Mouse (Mus musculus): ENCODE measurements around the gene Astn2. TPM values are rescaled to one million over a fixed set of nuclear protein-coding genes. Genes with fewer than 3 reads are reported as not detected.

The Astn2 gene
- polyA plus RNA-seq, 1 experiment from 2014 or later: 0.14 TPM

GRCm38 (mm10) chr4:66158714-66159113 is 245.7 kb downstream of the Astn2 start:
- H3K9ac ChIP-seq (ENCODE audit: low read length): no peak overlapping the region
- no peaks in the 10 kb centered on the region for H3K27me3 ChIP-seq (ENCODE audit: control insufficient read depth, insufficient read depth, low read length)
- ATAC-seq (replicated peaks; ENCODE audit: extremely low read depth, insufficient read depth, low FRiP score): no peak
- no peaks in the 10 kb centered on the region for H3K4me1 ChIP-seq (ENCODE audit: control insufficient read depth, insufficient read depth, low read length)
- no peaks in the 10 kb centered on the region for H3K9me3 ChIP-seq (replicated peaks; ENCODE audit: control insufficient read depth, low read length)
- no peak overlapping the region for H3K4me3 ChIP-seq (ENCODE audit: low read length)
- H3K36me3 ChIP-seq (ENCODE audit: control insufficient read depth, insufficient read depth): no peaks in the 10 kb centered on the region
- H3K4me2 ChIP-seq (ENCODE audit: low read depth, low read length): no peak overlapping the region
- 83% methylated on average over 3 of the region's 3 CpGs for WGBS
- no peak overlapping the region for H3K27ac ChIP-seq (ENCODE audit: low read length)

- Histone ChIP-seq H3K27ac (ENCODE audit: low read length) (peak overlapping the region; percentile 80), H3K4me2 (ENCODE audit: low read depth, low read length) (no peak overlapping the region), H3K36me3 (ENCODE audit: control insufficient read depth, insufficient read depth) (no peaks in the 10 kb centered on the region), H3K27me3 (ENCODE audit: control insufficient read depth, insufficient read depth, low read length) (no peaks in the 10 kb centered on the region), H3K4me1 (ENCODE audit: control insufficient read depth, insufficient read depth, low read length) (no peaks in the 10 kb centered on the region), H3K9ac (ENCODE audit: low read length) (no peak overlapping the region), H3K9me3 (replicated peaks; ENCODE audit: control insufficient read depth, low read length) (no peaks in the 10 kb centered on the region), H3K4me3 (ENCODE audit: low read length) (no peak overlapping the region)
- 21% methylated on average over 3 of the region's 3 CpGs for WGBS
- ATAC-seq (replicated peaks; ENCODE audit: extremely low read depth, insufficient read depth, low FRiP score): no peak; the same call in 1 of the 2 replicates
Observed at GRCm38 (mm10) chr4:66157439-66158113, 246.8 kb downstream of the Astn2 start.

GRCm38 (mm10) chr4:66146546-66146945 is 257.9 kb downstream of the Astn2 start:
- no peaks in the 10 kb centered on the region for H3K27me3 ChIP-seq (ENCODE audit: control insufficient read depth, insufficient read depth, low read length)
- H3K27ac ChIP-seq (ENCODE audit: low read length): no peak overlapping the region
- H3K4me1 ChIP-seq (ENCODE audit: control insufficient read depth, insufficient read depth, low read length): no peaks in the 10 kb centered on the region
- H3K4me2 ChIP-seq (ENCODE audit: low read depth, low read length): no peak overlapping the region
- H3K4me3 ChIP-seq (ENCODE audit: low read length): no peak overlapping the region
- H3K36me3 ChIP-seq (ENCODE audit: control insufficient read depth, insufficient read depth): no peaks in the 10 kb centered on the region
- no peaks in the 10 kb centered on the region for H3K9me3 ChIP-seq (replicated peaks; ENCODE audit: control insufficient read depth, low read length)
- 85% methylated on average over 5 of the region's 5 CpGs for WGBS
- ATAC-seq (replicated peaks; ENCODE audit: extremely low read depth, insufficient read depth, low FRiP score): no peak
- no peak overlapping the region for H3K9ac ChIP-seq (ENCODE audit: low read length)

- ATAC-seq (replicated peaks; ENCODE audit: extremely low read depth, insufficient read depth, low FRiP score): no peak
- Histone ChIP-seq H3K4me1 (ENCODE audit: control insufficient read depth, insufficient read depth, low read length) (no peaks in the 10 kb centered on the region), H3K9me3 (replicated peaks; ENCODE audit: control insufficient read depth, low read length) (no peaks in the 10 kb centered on the region), H3K27ac (ENCODE audit: low read length) (no peak overlapping the region), H3K27me3 (ENCODE audit: control insufficient read depth, insufficient read depth, low read length) (no peaks in the 10 kb centered on the region), H3K4me3 (ENCODE audit: low read length) (no peak overlapping the region), H3K4me2 (ENCODE audit: low read depth, low read length) (no peak overlapping the region), H3K9ac (ENCODE audit: low read length) (no peak overlapping the region), H3K36me3 (ENCODE audit: control insufficient read depth, insufficient read depth) (no peaks in the 10 kb centered on the region)
- WGBS: 82% methylated on average over 3 of the region's 3 CpGs
Observed at GRCm38 (mm10) chr4:66126181-66126580, 278.2 kb downstream of the Astn2 start.

GRCm38 (mm10) chr4:66122766-66123358 is 281.5 kb downstream of the Astn2 start:
- Histone ChIP-seq H3K9ac (ENCODE audit: low read length) (no peak overlapping the region), H3K27ac (ENCODE audit: low read length) (no peak overlapping the region), H3K4me1 (ENCODE audit: control insufficient read depth, insufficient read depth, low read length) (no peaks in the 10 kb centered on the region), H3K4me3 (ENCODE audit: low read length) (no peak overlapping the region), H3K36me3 (ENCODE audit: control insufficient read depth, insufficient read depth) (no peaks in the 10 kb centered on the region), H3K4me2 (ENCODE audit: low read depth, low read length) (no peak overlapping the region), H3K9me3 (replicated peaks; ENCODE audit: control insufficient read depth, low read length) (no peaks in the 10 kb centered on the region), H3K27me3 (ENCODE audit: control insufficient read depth, insufficient read depth, low read length) (no peaks in the 10 kb centered on the region)
- no peak for ATAC-seq (replicated peaks; ENCODE audit: extremely low read depth, insufficient read depth, low FRiP score)
- 86% methylated on average over 7 of the region's 7 CpGs for WGBS

GRCm38 (mm10) chr4:66114243-66114642 is 290.2 kb downstream of the Astn2 start:
- 71% methylated on average over 2 of the region's 2 CpGs for WGBS
- H3K9ac ChIP-seq (ENCODE audit: low read length): no peak overlapping the region
- no peak overlapping the region for H3K4me2 ChIP-seq (ENCODE audit: low read depth, low read length)
- H3K27ac ChIP-seq (ENCODE audit: low read length): no peak overlapping the region
- no peaks in the 10 kb centered on the region for H3K4me1 ChIP-seq (ENCODE audit: control insufficient read depth, insufficient read depth, low read length)
- H3K4me3 ChIP-seq (ENCODE audit: low read length): no peak overlapping the region
- H3K27me3 ChIP-seq (ENCODE audit: control insufficient read depth, insufficient read depth, low read length): no peaks in the 10 kb centered on the region
- H3K9me3 ChIP-seq (replicated peaks; ENCODE audit: control insufficient read depth, low read length): no peaks in the 10 kb centered on the region
- ATAC-seq (replicated peaks; ENCODE audit: extremely low read depth, insufficient read depth, low FRiP score): no peak
- H3K36me3 ChIP-seq (ENCODE audit: control insufficient read depth, insufficient read depth): no peaks in the 10 kb centered on the region

- H3K27ac ChIP-seq (ENCODE audit: low read length): no peak overlapping the region
- no peaks in the 10 kb centered on the region for H3K27me3 ChIP-seq (ENCODE audit: control insufficient read depth, insufficient read depth, low read length)
- H3K4me2 ChIP-seq (ENCODE audit: low read depth, low read length): no peak overlapping the region
- H3K4me1 ChIP-seq (ENCODE audit: control insufficient read depth, insufficient read depth, low read length): peaks cover 7% of the 10 kb centered on the region
- no peak overlapping the region for H3K4me3 ChIP-seq (ENCODE audit: low read length)
- H3K36me3 ChIP-seq (ENCODE audit: control insufficient read depth, insufficient read depth): no peaks in the 10 kb centered on the region
- H3K9me3 ChIP-seq (replicated peaks; ENCODE audit: control insufficient read depth, low read length): no peaks in the 10 kb centered on the region
- H3K9ac ChIP-seq (ENCODE audit: low read length): no peak overlapping the region
- ATAC-seq (replicated peaks; ENCODE audit: extremely low read depth, insufficient read depth, low FRiP score): no peak
- 73% methylated on average over 5 of the region's 5 CpGs for WGBS
Observed at GRCm38 (mm10) chr4:66102037-66102436, 302.4 kb downstream of the Astn2 start.

GRCm38 (mm10) chr4:66097629-66098028 is 306.8 kb downstream of the Astn2 start:
- peak overlapping the region; percentile 50 for H3K27ac ChIP-seq (ENCODE audit: low read length)
- H3K4me2 ChIP-seq (ENCODE audit: low read depth, low read length): no peak overlapping the region
- 43% methylated on average over 1 of the region's 1 CpGs for WGBS
- no peaks in the 10 kb centered on the region for H3K27me3 ChIP-seq (ENCODE audit: control insufficient read depth, insufficient read depth, low read length)
- peak; percentile 94 for ATAC-seq (replicated peaks; ENCODE audit: extremely low read depth, insufficient read depth, low FRiP score)
- H3K9me3 ChIP-seq (replicated peaks; ENCODE audit: control insufficient read depth, low read length): no peaks in the 10 kb centered on the region
- H3K36me3 ChIP-seq (ENCODE audit: control insufficient read depth, insufficient read depth): no peaks in the 10 kb centered on the region
- no peak overlapping the region for H3K4me3 ChIP-seq (ENCODE audit: low read length)
- no peak overlapping the region for H3K9ac ChIP-seq (ENCODE audit: low read length)
- H3K4me1 ChIP-seq (ENCODE audit: control insufficient read depth, insufficient read depth, low read length): peaks cover 7% of the 10 kb centered on the region

- Histone ChIP-seq H3K27me3 (ENCODE audit: control insufficient read depth, insufficient read depth, low read length) (no peaks in the 10 kb centered on the region), H3K9me3 (replicated peaks; ENCODE audit: control insufficient read depth, low read length) (no peaks in the 10 kb centered on the region), H3K9ac (ENCODE audit: low read length) (no peak overlapping the region), H3K27ac (ENCODE audit: low read length) (no peak overlapping the region), H3K4me2 (ENCODE audit: low read depth, low read length) (no peak overlapping the region), H3K36me3 (ENCODE audit: control insufficient read depth, insufficient read depth) (no peaks in the 10 kb centered on the region), H3K4me3 (ENCODE audit: low read length) (no peak overlapping the region), H3K4me1 (ENCODE audit: control insufficient read depth, insufficient read depth, low read length) (peaks cover 7% of the 10 kb centered on the region)
- ATAC-seq (replicated peaks; ENCODE audit: extremely low read depth, insufficient read depth, low FRiP score): no peak
- WGBS: 71% methylated on average over 2 of the region's 2 CpGs
Observed at GRCm38 (mm10) chr4:66096104-66096503, 308.3 kb downstream of the Astn2 start.
